Comparison of ENCODE assay signal across 8 mouse cellular contexts in genomic region chr10:80387522-80387959, GRCm38 (mm10). TPM values are rescaled to one million over a fixed set of nuclear protein-coding genes. Genes with fewer than 3 reads are reported as not detected.
DNase-seq lines count a peak whose midpoint lies in the region; ATAC-seq lines count a peak whose summit lies in the region.

Gene Mex3d (minus strand): TSS chr10:80387659.

- H3K27me3 ChIP-seq in heart, embryonic 14.5 days (ENCODE audit: control insufficient read depth, insufficient read depth, low read length), result no peaks in the 10 kb centered on the region
- peaks cover 19% of the 10 kb centered on the region for H3K27me3 ChIP-seq in liver, embryonic 15.5 days
- H3K27me3 ChIP-seq in neural tube, embryonic 12.5 days (replicated peaks), result no peaks in the 10 kb centered on the region
- no peaks in the 10 kb centered on the region for H3K27me3 ChIP-seq in stomach, embryonic 16.5 days (ENCODE audit: control insufficient read depth, insufficient read depth, low read length)

- H3K36me3 ChIP-seq in heart, embryonic 14.5 days (ENCODE audit: control insufficient read depth, insufficient read depth, low read length), result peaks cover 47% of the 10 kb centered on the region
- H3K36me3 ChIP-seq in liver, embryonic 15.5 days (replicated peaks), result peaks cover 21% of the 10 kb centered on the region
- peaks cover 54% of the 10 kb centered on the region for H3K36me3 ChIP-seq in neural tube, embryonic 12.5 days
- peaks cover 11% of the 10 kb centered on the region for H3K36me3 ChIP-seq in stomach, embryonic 16.5 days (ENCODE audit: control insufficient read depth, insufficient read depth, low read length)

- H3K9me3 ChIP-seq in heart, embryonic 14.5 days (ENCODE audit: control insufficient read depth, low read length), result no peaks in the 10 kb centered on the region
- no peaks in the 10 kb centered on the region for H3K9me3 ChIP-seq in liver, embryonic 15.5 days (replicated peaks)
- H3K9me3 ChIP-seq in neural tube, embryonic 12.5 days, result no peaks in the 10 kb centered on the region
- no peaks in the 10 kb centered on the region for H3K9me3 ChIP-seq in stomach, embryonic 16.5 days (replicated peaks; ENCODE audit: control insufficient read depth, low read length)

- 1% methylated on average over 14 of the region's 61 CpGs for WGBS in heart, embryonic 14.5 days
- WGBS in liver, embryonic 15.5 days (ENCODE audit: insufficient replicate concordance), result 2% methylated on average over 30 of the region's 61 CpGs
- WGBS in neural tube, embryonic 12.5 days, result 0% methylated on average over 12 of the region's 61 CpGs
- 0% methylated on average over 10 of the region's 61 CpGs for WGBS in stomach, embryonic 16.5 days

- H3K9ac ChIP-seq in heart, embryonic 14.5 days (ENCODE audit: low read length), result peak within 1 kb of the TSS; percentile 96
- H3K9ac ChIP-seq in liver, embryonic 15.5 days, result peak within 1 kb of the TSS; percentile 72
- H3K9ac ChIP-seq in neural tube, embryonic 12.5 days, result peak within 1 kb of the TSS; percentile 99
- peak within 1 kb of the TSS; percentile 98 for H3K9ac ChIP-seq in stomach, embryonic 16.5 days (ENCODE audit: low read length)

- peak within 1 kb of the TSS; percentile 96 for H3K4me2 ChIP-seq in heart, embryonic 14.5 days (ENCODE audit: low read length)
- peak within 1 kb of the TSS; percentile 99 for H3K4me2 ChIP-seq in liver, embryonic 15.5 days
- peak within 1 kb of the TSS; percentile 96 for H3K4me2 ChIP-seq in neural tube, embryonic 12.5 days (replicated peaks)
- peak within 1 kb of the TSS; percentile 80 for H3K4me2 ChIP-seq in stomach, embryonic 16.5 days (ENCODE audit: low read depth, low read length)

- H3K4me1 ChIP-seq in heart, embryonic 14.5 days (ENCODE audit: control insufficient read depth in 2 of 2, insufficient read depth in 2 of 2, low read length in 2 of 2), result peaks cover 23 to 30% of the 10 kb centered on the region in 2 experiments
- peaks cover 60% of the 10 kb centered on the region for H3K4me1 ChIP-seq in liver, embryonic 15.5 days (replicated peaks)
- H3K4me1 ChIP-seq in neural tube, embryonic 12.5 days, result peaks cover 38% of the 10 kb centered on the region
- peaks cover 28% of the 10 kb centered on the region for H3K4me1 ChIP-seq in stomach, embryonic 16.5 days (ENCODE audit: control insufficient read depth, insufficient read depth, low read length)

- 0 out of 2 replicates have a peak, but pooled peaks have one; percentile 13 for ATAC-seq in erythroblast, adult 5-6 weeks (replicated peaks; ENCODE audit: low FRiP score, poor library complexity, severe bottlenecking)
- peak; percentile 72 for ATAC-seq in heart, embryonic 14.5 days (ENCODE audit: insufficient number of reproducible peaks, insufficient read depth, low FRiP score, low read depth)
- peak; percentile 42; the same call in 1 of the 2 replicates for ATAC-seq in liver, embryonic 15.5 days (ENCODE audit: insufficient read depth)
- ATAC-seq in neural tube, embryonic 12.5 days (ENCODE audit: low FRiP score, low read depth), result peak; percentile 19; the same call in 1 of the 2 replicates
- peak; percentile 71 for ATAC-seq in stomach, embryonic 16.5 days (ENCODE audit: insufficient read depth, low FRiP score)

- peak within 1 kb of the TSS; percentile 85 to 89 for H3K27ac ChIP-seq in heart, embryonic 14.5 days (replicated peaks in 1 of 2; ENCODE audit: control insufficient read depth in 1 of 2, insufficient read depth in 1 of 2, low read depth in 2 of 2, low read length in 2 of 2)
- H3K27ac ChIP-seq in liver, embryonic 15.5 days (replicated peaks), result peak within 1 kb of the TSS; percentile 62
- peak within 1 kb of the TSS; percentile 83 for H3K27ac ChIP-seq in neural tube, embryonic 12.5 days
- H3K27ac ChIP-seq in stomach, embryonic 16.5 days (ENCODE audit: low read length), result peak within 1 kb of the TSS; percentile 82

- DNase-seq in B cell, adult 2 months, result peak; percentile 82 to 86
- DNase-seq in adrenal gland, postnatal 36 days, result peak; percentile 94 to 97
- DNase-seq in kidney, postnatal 14 days, result peak; percentile 95

- peak within 1 kb of the TSS; percentile 70 to 86 for H3K4me3 ChIP-seq in heart, embryonic 14.5 days (ENCODE audit: control insufficient read depth in 1 of 2, insufficient read depth in 1 of 2, low read depth in 1 of 2, low read length in 2 of 2)
- peak within 1 kb of the TSS; percentile 71 for H3K4me3 ChIP-seq in liver, embryonic 15.5 days (replicated peaks)
- peak within 1 kb of the TSS; percentile 99 for H3K4me3 ChIP-seq in neural tube, embryonic 12.5 days
- H3K4me3 ChIP-seq in stomach, embryonic 16.5 days (replicated peaks; ENCODE audit: low read length), result peak within 1 kb of the TSS; percentile 80

RNA-seq across cellular contexts. Expression of gene Mex3d, which starts in this region (rescaled TPM):
- total RNA-seq in adrenal gland, postnatal 36 days (2021), result 10 to 100 TPM; 22.4 to 29.9 TPM
- total RNA-seq in erythroblast, adult 5-6 weeks (2015; ENCODE audit: low replicate concordance), result 1.5 TPM in 1 of 2 replicates, not detected in the other
- 0.51 and 0.70 TPM in 2 replicates for total RNA-seq in erythroblast, adult 5-6 weeks (2017; ENCODE audit: low replicate concordance)
- polyA plus RNA-seq in heart, embryonic 14.5 days (2014; fragmentation: Nextera tagmentation; extraction: Ambion mirVana), result 3.9 and 6.3 TPM in 2 replicates
- 0.78 and 0.92 TPM in 2 replicates for polyA plus RNA-seq in liver, embryonic 15.5 days (2015; fragmentation: Nextera tagmentation; extraction: Ambion mirVana)
- 23.6 and 26.5 TPM in 2 replicates for polyA plus RNA-seq in neural tube, embryonic 12.5 days (2016; fragmentation: Nextera tagmentation; extraction: Ambion mirVana)
- 3.0 and 4.1 TPM in 2 replicates for polyA plus RNA-seq in stomach, embryonic 16.5 days (2015; fragmentation: Nextera tagmentation; extraction: Ambion mirVana)

Comparison
In these comparisons a context has a peak if more than half of its experiments do, and no peak if none do; other contexts are left out.
1. Peak in every context shown above with its lines: DNase-seq, ATAC-seq, H3K4me3 ChIP-seq and H3K27ac ChIP-seq.
2. RNA of gene Mex3d (total RNA-seq): 22.4 to 29.9 TPM in adrenal gland, postnatal 36 days; 0.51 to 1.5 TPM in erythroblast, adult 5-6 weeks; every median in the first group is over 4 times any median in the second.
3. Peak in ATAC-seq, H3K4me3 ChIP-seq, H3K27ac ChIP-seq, H3K9ac ChIP-seq and H3K4me2 ChIP-seq in liver, embryonic 15.5 days; RNA of the gene not detected or under 1 TPM.
4. ATAC-seq: peak in every context shown above with its lines; median percentile 72 in heart, embryonic 14.5 days; 71 in stomach, embryonic 16.5 days; 42 in liver, embryonic 15.5 days; 19 in neural tube, embryonic 12.5 days; 13 in erythroblast, adult 5-6 weeks.